Mouse (Mus musculus) G1E (cell line): ENCODE results near the gene Syt16. TPM values are rescaled to one million over a fixed set of nuclear protein-coding genes. Genes with fewer than 3 reads are reported as not detected.
A peak's percentile ranks its signal among the peaks of the same experiment; 100 is the strongest.

ENCODE experiments used
- ATAC-seq: 2 replicates; pipeline ENCODE4 v1.8.0; 2016; ENCODE audit warnings: mild to moderate bottlenecking; ENCODE audit not compliant: insufficient number of reproducible peaks, poor library complexity, low FRiP score, severe bottlenecking; ENCODE audit errors: extremely low read depth
- DNase-seq: peaks from one replicate; pipeline ENCODE4 v3.0.0; 2012; ENCODE audit warnings: low spot score
- H3K27me3 ChIP-seq: 2 replicates; pipeline ENCODE4 v1.6.1; 2012; ENCODE audit warnings: mild to moderate bottlenecking, low read length, inconsistent platforms; ENCODE audit not compliant: insufficient read depth
- H3K36me3 ChIP-seq: replicated peaks from 2 replicates; pipeline ENCODE3; 2012; ENCODE audit warnings: mild to moderate bottlenecking, inconsistent platforms
- H3K4me1 ChIP-seq: 2 replicates; pipeline ENCODE4 v1.6.1; 2012; ENCODE audit warnings: low read depth, low read length, inconsistent platforms, mixed read lengths; ENCODE audit not compliant: insufficient read depth
- H3K4me3 ChIP-seq: 2 replicates; pipeline ENCODE4 v1.5.1; 2012; ENCODE audit warnings: low read depth, mild to moderate bottlenecking, inconsistent platforms, low read length, moderate library complexity, mixed read lengths
- H3K9me3 ChIP-seq: replicated peaks from 2 replicates; pipeline ENCODE4 v1.6.1; 2012; ENCODE audit warnings: inconsistent platforms
- CTCF ChIP-seq: IDR thresholded peaks from 2 replicates; pipeline ENCODE4 v1.5.1; 2012; ENCODE audit warnings: low read depth, low read length, inconsistent platforms, mixed read lengths
- GATA1 ChIP-seq: IDR thresholded peaks from 2 replicates; pipeline ENCODE4 v1.6.1; 2012; ENCODE audit warnings: borderline replicate concordance, low read length, inconsistent platforms, mixed read lengths
- GATA2 ChIP-seq: IDR thresholded peaks from 2 replicates; pipeline ENCODE4 v1.6.1; 2012; ENCODE audit warnings: low read depth, low read length, inconsistent platforms, borderline replicate concordance
- POLR2AphosphoS5 ChIP-seq: IDR thresholded peaks from 2 replicates; pipeline ENCODE4 v1.6.1; 2012; ENCODE audit warnings: low read depth, low read length, inconsistent platforms; ENCODE audit not compliant: insufficient replicate concordance
- TAL1 ChIP-seq: conservative IDR thresholded peaks from 2 replicates; pipeline ENCODE4 v1.6.1; 2012; ENCODE audit warnings: low read depth, low read length, inconsistent platforms, mixed read lengths
- polyA plus RNA-seq: library from polyadenylated mRNA; stranded (reverse); fragments of >175 nt; gene quantifications from 2 replicates; pipeline ENCODE4 v1.2.3, GENCODE M21; 2012
- total RNA-seq, 2 experiments: library from RNA; stranded (forward) in 1 of 2; stranded (reverse) in 1 of 2; fragments of 200-1000 nt in 1 of 2; fragments of >200 nt in 1 of 2; fragmentation: Nextera tagmentation in 1 of 2; gene quantifications; 2 replicates each; pipeline ENCODE4 v1.2.3; 2014 to 2017

Syt16 gene
- total and polyA plus RNA-seq, 3 experiments, result 0.11 TPM; not detected in 2

DNA sequence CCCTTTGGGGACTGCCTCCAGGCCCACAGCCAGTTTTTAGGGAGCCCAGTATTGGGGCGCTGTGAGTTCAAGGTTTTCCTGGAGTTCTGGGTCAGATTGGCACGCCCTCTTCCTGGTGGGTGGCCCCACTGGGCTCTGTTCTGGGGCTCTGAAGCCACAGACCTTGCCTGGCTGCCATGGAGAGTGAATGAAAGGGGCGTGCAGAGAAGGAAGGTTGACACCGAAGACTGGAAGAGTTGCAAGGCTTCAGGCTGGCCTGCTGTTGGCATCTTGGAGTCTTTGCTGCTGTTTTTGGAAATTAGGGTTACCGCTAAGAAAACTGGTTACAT is 631 bp downstream of the Syt16 start:
- Histone ChIP-seq H3K4me1 (no peaks in the 10 kb centered on the region), H3K4me3 (no peak overlapping the region), H3K36me3 (no peaks in the 10 kb centered on the region), H3K27me3 (peaks cover 9% of the 10 kb centered on the region; the same call in 1 of the 2 replicates), H3K9me3 (no peaks in the 10 kb centered on the region)
- no peak for ATAC-seq
- DNase-seq, result no peak
- TF ChIP-seq TAL1 (no peak), POLR2AphosphoS5 (no peak), GATA1 (no peak), CTCF (no peak), GATA2 (no peak)

GRCm38 (mm10) chr12:74002449-74002848 is 5.0 kb downstream of the Syt16 start:
- TF ChIP-seq CTCF (no peak), POLR2AphosphoS5 (no peak), GATA2 (no peak), TAL1 (no peak), GATA1 (no peak)
- H3K4me3 ChIP-seq, result no peak overlapping the region
- H3K9me3 ChIP-seq, result no peaks in the 10 kb centered on the region
- DNase-seq (no peak), ATAC-seq (no peak)
- H3K27me3 ChIP-seq, result peaks cover 9% of the 10 kb centered on the region; the same call in 1 of the 2 replicates
- no peaks in the 10 kb centered on the region for H3K36me3 ChIP-seq
- no peaks in the 10 kb centered on the region for H3K4me1 ChIP-seq

GRCm38 (mm10) chr12:74009448-74009911 is 12.0 kb downstream of the Syt16 start:
- no peaks in the 10 kb centered on the region for H3K36me3 ChIP-seq
- H3K4me3 ChIP-seq, result no peak overlapping the region
- no peaks in the 10 kb centered on the region for H3K9me3 ChIP-seq
- H3K27me3 ChIP-seq, result peaks cover 9% of the 10 kb centered on the region; the same call in 1 of the 2 replicates
- DNase-seq, result peak; percentile 53
- TF ChIP-seq CTCF (peak; percentile 94), POLR2AphosphoS5 (no peak), GATA2 (no peak)
- ATAC-seq, result peak; percentile 76; the same call in 1 of the 2 replicates
- H3K4me1 ChIP-seq, result no peaks in the 10 kb centered on the region; the same call in 1 of the 2 replicates

GRCm38 (mm10) chr12:74013739-74014138 is 16.3 kb downstream of the Syt16 start:
- no peaks in the 10 kb centered on the region for H3K36me3 ChIP-seq
- H3K4me1 ChIP-seq, result no peaks in the 10 kb centered on the region; the same call in 1 of the 2 replicates
- H3K4me3 ChIP-seq, result no peak overlapping the region
- peaks cover 8% of the 10 kb centered on the region for H3K27me3 ChIP-seq
- TF ChIP-seq CTCF (peak; percentile 100), GATA1 (no peak)
- H3K9me3 ChIP-seq, result no peaks in the 10 kb centered on the region
- ATAC-seq (peak; percentile 55; the same call in 1 of the 2 replicates), DNase-seq (peak; percentile 61)

DNA sequence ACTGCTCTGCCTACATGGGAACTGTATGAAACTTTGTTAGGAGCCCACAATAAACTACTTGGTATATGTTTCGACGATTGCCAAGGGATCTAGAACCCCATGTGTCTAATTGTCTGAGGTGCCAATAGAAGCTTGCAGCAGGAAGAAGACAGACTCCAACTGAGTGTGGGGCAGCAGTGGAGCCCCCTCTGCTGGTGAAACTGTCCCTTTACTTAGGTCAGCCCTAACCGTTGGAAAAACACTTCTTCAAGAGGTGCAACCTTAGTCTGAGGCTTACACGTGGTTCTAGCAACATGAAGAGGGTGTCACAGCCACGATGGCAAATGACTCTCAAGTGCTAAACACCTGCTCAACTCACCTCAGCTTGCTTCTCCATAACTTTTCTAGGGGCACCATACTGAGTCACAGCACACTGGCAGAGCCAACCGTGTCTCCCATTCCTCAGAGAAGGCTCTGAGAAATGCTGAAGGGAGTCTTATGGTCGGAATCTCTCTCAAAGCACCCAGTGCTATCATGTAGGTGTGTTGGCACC is 17.3 kb downstream of the Syt16 start:
- peaks cover 6% of the 10 kb centered on the region for H3K27me3 ChIP-seq
- no peak for DNase-seq
- H3K4me3 ChIP-seq, result no peak overlapping the region
- no peak for TF ChIP-seq GATA2
- H3K36me3 ChIP-seq, result no peaks in the 10 kb centered on the region
- no peaks in the 10 kb centered on the region; the same call in 1 of the 2 replicates for H3K4me1 ChIP-seq
- H3K9me3 ChIP-seq, result no peaks in the 10 kb centered on the region
- no peak for ATAC-seq

- Histone ChIP-seq H3K4me1 (no peaks in the 10 kb centered on the region; the same call in 1 of the 2 replicates), H3K4me3 (no peak overlapping the region), H3K36me3 (no peaks in the 10 kb centered on the region), H3K9me3 (no peaks in the 10 kb centered on the region), H3K27me3 (peaks cover 6% of the 10 kb centered on the region)
- TF ChIP-seq TAL1 (no peak), CTCF (no peak), GATA1 (no peak), POLR2AphosphoS5 (no peak), GATA2 (no peak)
- DNase-seq (no peak), ATAC-seq (no peak)
Measured at GRCm38 (mm10) chr12:74015491-74015890, 18.0 kb downstream of the Syt16 start.

DNA sequence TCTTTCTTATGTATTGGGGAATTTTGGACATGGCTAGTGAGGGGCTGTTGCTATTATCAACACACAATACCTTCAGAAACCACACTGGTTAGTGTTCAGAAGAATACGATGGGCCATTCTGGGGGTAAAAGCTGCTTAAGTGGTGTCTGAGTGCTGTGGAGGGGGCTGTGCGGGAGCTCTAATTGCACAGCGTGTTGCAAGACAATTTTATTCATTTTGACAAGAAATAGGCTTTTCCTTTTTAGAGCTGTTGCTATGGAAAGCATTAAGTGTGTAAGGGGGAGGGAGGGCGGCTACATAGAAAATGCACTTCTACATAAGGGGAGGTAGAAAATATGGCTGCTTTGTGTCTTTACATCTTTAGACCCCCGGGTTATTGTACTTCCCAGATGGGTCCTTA is 25.8 kb downstream of the Syt16 start:
- no peak overlapping the region for H3K4me3 ChIP-seq
- DNase-seq, result no peak
- no peaks in the 10 kb centered on the region for H3K9me3 ChIP-seq
- H3K4me1 ChIP-seq, result no peaks in the 10 kb centered on the region
- ATAC-seq, result no peak
- no peaks in the 10 kb centered on the region for H3K27me3 ChIP-seq
- no peaks in the 10 kb centered on the region for H3K36me3 ChIP-seq
- TF ChIP-seq TAL1 (no peak), POLR2AphosphoS5 (no peak), GATA2 (no peak), CTCF (no peak), GATA1 (no peak)
